Mouse (Mus musculus) spleen, postnatal 36 days (tissue): Measurements from ENCODE around the gene Phactr1.

Source experiments
- DNase-seq, 2 experiments: peaks; one replicate each; pipeline ENCODE4 v3.0.0; 2022; ENCODE audit warnings: low spot score in 2 of 2, mixed read lengths in 1 of 2

Gene Phactr1

DNA sequence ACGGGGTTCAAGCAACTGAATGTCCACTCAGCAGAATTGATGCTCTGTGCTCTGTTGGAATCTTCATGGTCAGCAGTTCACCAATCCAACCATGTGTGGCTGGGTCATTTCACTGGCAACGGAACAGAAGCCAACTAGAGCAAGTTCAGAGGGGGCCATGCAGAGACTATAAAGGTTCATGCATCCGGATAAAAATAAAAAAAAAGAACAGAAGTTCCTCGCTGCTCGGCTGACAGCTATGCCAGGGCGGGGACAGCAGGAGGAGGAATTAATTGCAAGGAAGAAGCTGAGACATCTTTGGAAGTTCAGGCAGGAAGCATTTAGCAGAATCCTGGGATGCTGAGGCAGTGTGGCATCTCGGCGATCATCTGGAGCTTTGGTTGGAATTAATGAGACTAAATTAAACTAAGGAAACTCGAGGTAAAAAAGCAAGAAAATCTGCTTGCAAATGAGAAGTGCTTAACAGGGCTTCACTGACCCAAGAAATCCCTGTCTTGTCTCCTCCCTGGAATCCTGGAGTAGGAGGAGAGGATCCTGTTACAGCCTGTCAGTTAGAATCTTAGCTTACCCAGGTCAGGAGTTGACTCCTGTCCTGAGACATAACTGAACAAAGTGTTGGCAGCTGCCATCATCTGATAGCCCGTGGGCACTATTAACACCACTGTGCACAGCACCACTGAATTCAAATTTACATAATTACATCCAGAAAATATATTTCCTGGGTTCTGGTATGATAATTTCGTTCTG, 77.4 kb downstream of the Phactr1 start:
- no peak for DNase-seq

DNA sequence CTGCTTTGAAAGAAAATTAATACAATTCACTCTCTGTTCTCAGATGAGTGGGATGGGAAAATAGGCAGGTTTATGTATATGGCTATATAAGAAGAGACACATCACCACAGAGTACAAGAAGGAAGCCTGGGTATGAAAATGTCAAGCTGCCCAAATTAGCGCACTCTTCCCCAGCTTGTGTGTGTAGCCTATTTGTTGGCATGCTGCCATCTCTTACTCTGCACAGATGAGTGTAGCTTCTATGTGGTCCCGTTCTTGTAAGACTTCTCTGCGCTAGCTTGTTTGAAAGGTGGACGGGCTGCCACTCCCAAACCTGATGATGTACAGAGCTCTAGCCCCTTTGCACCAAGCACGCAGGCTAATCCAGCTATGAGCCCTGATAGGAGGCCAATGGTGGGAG, 78.7 kb downstream of the Phactr1 start:
- DNase-seq: no peak

DNA sequence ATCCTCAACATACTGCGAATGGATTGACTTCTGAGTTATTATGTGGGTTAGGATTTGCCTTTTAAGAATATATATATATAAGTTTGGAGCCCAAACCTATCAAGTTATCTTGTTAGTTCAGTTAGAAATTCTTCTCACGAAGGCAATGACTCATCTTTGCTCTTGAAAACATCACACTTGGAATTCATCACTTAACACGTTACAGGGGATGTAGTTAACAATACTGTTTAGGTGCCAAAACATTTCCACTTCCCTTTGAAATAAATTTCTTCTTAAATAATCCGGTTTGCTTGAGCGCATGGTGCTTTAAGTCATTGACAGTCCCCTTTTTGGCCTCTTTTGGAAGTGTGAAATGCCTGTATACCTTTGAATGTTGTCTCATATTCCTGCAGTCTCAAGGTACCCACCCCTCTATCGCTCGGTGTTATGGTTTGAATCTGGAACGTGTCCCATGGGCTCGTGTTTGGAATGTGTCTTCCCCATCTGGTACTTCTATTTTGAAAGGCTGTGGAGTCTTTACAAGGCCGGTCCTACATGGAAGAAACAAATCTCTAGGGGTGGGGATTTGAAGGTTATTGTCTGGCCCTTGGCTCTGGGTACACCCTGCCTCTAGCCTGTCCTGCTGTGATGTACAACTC, 80.6 kb downstream of the Phactr1 start:
- no peak for DNase-seq

DNA sequence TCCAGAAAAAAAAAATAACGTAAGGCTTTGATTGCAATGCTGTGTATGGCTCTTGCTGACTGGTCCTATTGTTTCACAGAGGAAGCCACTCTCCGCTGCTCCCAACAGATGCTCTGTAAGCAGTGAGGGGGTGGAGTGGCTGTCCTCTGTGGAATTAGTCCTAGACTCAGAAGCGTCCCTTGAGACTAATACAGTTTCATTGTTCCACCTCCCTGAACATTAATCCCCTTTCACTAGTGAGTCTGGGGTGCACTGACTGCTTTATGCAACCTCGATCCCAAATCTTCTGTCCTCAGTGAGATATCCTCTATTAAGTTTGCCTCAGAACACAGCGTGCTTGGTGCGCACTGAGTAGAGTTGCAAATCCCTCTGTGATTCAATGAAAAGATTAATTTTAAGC, 91.9 kb downstream of the Phactr1 start:
- DNase-seq: no peak

- no peak for DNase-seq
Measured at GRCm38 (mm10) chr13:42774040-42774439, 93.6 kb downstream of the Phactr1 start.

- no peak for DNase-seq
Measured at GRCm38 (mm10) chr13:42782151-42782550, 101.7 kb downstream of the Phactr1 start.

GRCm38 (mm10) chr13:42789221-42789620, 108.8 kb downstream of the Phactr1 start:
- no peak for DNase-seq

DNA sequence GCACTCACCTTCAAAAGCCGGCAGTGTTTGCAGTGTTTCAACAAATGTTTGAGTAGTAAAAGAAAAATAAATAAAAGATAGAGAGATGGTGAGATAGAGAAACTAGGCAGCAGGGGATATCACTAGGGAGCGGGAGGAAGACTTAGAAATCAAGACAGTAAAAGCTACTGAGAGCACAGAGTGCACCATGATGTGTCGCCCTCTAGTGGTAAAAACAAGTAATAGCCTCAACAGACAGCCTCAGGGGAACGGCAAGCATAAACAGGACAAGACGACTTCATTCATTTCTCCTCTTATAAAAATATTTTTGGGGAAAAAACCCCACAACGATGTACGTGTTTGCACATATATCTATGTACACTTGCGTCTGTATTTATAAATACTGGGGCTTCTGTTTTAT, 111.9 kb downstream of the Phactr1 start:
- no peak for DNase-seq

DNA sequence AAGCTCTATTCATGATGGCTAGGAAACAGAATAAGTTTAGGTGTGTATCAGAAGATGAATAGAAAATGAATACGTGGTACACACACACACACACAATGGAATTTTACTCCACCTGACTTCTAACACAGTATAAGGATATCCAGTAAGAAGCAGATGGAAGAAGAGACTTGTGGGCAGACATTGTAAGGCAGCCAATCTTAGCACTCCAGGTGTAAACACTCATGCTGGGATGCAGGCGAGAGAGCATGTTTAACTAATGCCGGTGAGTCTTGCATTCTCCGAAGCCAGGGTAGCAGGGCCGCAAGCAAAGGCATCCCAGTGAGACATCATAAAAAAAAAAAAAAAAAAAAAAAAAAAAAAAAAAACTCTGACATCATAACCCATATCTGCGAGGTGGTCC, 120.1 kb downstream of the Phactr1 start:
- DNase-seq: no peak

GRCm38 (mm10) chr13:42804314-42804713, 123.9 kb downstream of the Phactr1 start:
- DNase-seq: no peak

DNA sequence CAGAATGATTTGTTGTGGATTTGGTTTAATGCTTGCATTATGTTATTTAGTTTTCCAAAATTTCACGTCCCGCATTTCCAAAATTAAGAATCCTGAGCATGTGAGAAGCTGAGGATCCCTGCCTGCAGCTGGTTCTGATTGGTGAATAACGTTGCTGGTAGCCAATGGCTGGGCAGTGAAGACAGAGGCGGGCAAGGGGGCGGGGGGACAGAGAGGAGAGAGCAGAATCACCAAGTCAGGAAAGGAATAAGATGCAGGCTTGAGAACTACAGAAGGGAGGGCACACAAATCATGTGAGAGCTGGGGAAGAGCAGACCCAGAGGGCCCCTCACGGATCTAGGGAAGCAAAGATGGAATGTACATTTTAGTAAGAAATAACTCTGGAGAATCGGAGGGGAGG, 132.3 kb downstream of the Phactr1 start:
- no peak for DNase-seq

- DNase-seq: peak; percentile 19 to 29
Measured at GRCm38 (mm10) chr13:42818378-42818777, 138.0 kb downstream of the Phactr1 start.

DNA sequence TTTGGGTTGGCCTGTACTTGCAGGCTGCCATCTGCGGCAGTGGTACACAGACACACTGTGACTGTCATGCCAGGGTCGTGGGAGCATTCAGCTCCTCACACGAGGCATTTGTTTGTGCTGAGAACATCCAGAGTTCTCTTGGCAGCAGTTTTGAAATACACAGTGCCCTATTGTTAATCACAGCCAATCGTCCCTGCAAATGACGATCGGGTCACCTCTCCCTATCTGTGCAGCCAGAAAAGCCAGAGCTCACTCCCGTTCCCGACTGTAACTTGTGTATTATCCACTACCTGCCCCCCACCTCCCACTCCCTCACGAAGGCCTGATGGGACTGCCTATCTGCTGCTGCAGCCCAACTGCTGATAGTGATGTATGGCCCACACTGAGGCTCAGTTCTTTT, 140.1 kb downstream of the Phactr1 start:
- no peak for DNase-seq

DNA sequence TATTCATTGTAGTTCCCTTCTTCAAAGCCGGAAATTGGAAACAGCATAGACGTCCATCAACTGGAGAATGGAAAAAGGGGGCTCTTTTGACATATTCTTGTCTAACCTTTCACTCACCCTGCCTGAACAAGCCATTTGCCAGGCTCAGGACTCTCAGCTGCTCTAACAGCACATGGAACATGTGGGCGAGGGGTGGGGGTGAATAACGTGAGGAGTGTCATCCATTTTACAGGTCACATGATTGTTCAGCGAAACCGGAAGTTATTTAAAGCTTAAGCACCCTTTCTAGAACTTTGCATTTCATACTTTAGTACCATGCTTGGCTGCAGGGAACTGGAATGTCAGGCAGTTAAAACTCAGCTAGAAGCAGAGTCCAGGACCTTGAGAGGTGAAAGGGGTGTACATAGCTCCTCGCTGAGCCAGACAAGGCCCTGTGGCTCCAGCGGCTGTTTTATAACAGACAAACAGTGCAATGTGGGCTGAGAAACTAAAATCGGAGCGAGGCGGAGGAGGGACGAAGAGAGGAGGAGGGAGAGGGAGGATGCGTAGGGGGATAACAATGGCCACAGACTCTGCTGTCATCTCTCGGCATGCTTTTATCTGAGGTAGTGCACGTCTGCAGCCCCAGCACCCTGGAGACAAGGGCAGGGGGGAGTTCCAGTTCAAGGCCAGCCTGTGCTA, 141.1 kb downstream of the Phactr1 start:
- no peak for DNase-seq

GRCm38 (mm10) chr13:42822545-42822944, 142.1 kb downstream of the Phactr1 start:
- DNase-seq: peak; percentile 11 to 44

DNA sequence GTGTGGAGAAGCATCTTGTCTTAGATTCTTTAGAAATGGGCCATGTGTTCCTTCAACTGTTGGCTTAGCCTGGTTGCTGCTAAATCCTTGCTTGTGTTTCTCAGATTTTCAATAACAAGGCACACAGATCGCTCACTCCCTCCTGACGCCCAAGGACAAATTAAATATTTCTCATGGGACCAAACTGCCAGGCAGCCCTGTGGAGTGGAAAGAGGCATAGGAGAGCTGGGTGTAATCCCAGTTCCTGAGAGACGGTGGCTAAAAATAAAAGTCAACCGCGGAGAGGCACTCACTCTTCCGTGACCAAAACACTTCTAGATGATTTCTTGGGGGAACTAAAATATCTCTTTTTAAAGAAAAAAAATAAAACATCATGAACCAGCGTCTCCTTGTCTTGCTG, 143.5 kb downstream of the Phactr1 start:
- DNase-seq: no peak

- peak in 1 of 2 experiments; percentile 2 for DNase-seq
Measured at GRCm38 (mm10) chr13:42826602-42827001, 146.2 kb downstream of the Phactr1 start.

DNA sequence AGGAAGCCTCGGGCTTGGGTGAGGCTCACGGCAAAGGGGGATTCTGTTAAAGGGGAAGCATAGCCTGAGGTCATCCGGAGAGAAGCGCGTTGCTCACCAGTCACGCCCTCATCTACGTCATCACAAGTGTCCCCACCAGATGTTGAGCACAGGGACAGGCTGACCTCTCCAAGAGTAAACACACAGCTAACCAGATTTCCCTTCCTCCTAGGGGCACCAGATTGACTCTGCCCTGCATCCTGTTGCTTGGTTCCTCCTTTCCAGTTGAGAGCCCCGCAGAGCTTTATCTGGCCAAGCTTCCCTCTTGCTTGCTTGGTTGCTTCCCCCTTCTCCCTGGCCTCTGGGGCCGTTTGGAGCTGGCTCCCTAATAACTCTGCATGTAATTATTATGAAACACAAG, 148.6 kb downstream of the Phactr1 start:
- peak; percentile 5 to 6 for DNase-seq

- no peak for DNase-seq
Measured at GRCm38 (mm10) chr13:42835441-42835840, 155.0 kb downstream of the Phactr1 start.

- no peak for DNase-seq
Measured at GRCm38 (mm10) chr13:42839358-42839757, 158.9 kb downstream of the Phactr1 start.

GRCm38 (mm10) chr13:42852086-42852485, 171.7 kb downstream of the Phactr1 start:
- no peak for DNase-seq

DNA sequence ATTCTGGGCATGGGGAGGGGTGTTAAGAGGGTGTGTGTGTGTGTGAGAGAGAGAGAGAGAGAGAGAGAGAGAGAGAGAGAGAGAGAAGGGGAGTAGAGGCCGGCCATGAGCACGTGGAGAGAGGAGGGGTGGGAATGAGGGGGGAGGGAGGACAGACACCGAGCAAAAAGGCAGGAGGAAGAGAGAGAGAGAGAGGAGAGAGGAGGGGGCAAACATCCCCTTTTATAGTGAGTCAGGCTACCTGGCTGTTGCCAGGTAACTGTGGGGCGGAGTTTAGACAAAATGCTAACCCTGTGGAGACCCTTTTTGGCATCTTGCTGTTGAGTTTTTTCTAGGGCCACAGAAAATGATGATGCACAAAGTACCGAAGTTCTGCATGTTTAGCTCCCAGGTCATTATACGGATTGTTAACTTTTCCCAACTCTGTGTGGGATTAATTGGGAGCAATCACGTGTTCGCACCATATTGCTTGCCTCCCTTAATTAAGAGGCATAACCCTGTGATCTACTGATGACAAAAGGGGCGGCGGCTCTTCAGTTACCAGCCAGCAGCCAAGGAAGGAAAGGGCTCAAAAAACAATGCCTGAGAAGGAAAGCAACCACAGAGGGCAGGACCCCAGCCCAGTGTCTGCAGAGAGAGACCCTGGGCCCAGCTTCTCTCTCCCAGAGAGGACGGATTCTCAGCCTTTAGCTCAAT, 173.6 kb downstream of the Phactr1 start:
- DNase-seq: no peak
